Mouse (Mus musculus): Measurements from ENCODE around the gene 4930595D18Rik.

DNA sequence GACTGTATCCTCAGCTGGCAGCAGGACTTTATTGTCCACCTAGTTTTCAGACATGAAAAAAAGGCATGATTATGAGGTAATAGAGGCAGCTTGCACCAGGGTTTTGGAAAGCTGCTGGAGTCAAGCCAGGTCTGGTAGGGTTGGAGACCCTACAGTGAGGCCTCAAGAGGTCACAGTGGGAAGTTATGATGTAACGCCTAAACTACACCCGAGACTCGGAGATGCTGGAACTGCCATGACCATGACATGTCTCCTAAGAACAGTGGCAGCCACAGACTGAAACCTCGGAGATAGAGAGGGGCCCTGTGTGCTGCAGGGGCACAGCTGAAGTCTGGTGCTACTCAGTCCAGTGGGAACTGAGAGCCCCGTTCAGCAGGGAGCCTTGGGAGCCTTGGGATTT, at the start of gene 4930595D18Rik:
- TF ChIP-seq GATA1 (IDR thresholded peaks at IDR 0.05; ENCODE audit: low read length) (no peak), TAL1 (IDR thresholded peaks at IDR 0.05; ENCODE audit: low read length) (no peak)

Data from erythroblast, embryonic 14.5 days (primary cell).